Mouse (Mus musculus) brain, embryonic 18.5 days (tissue): ENCODE results near the gene Gm36028.

ENCODE experiments used
- DNase-seq: peaks from one replicate; pipeline ENCODE4 v3.0.0-alpha.2; 2012; ENCODE audit warnings: low read depth, low spot score

Gm36028 gene

GRCm38 (mm10) chr16:37861029-37861428 is at the start of gene Gm36028:
Gm36028 (minus strand) TSS chr16:37861146.
- DNase-seq, result no peak

- DNase-seq, result no peak
Measured at GRCm38 (mm10) chr16:37906456-37906855, 45.5 kb upstream of the Gm36028 start.

- no peak for DNase-seq
Measured at GRCm38 (mm10) chr16:37901318-37901717, 40.4 kb upstream of the Gm36028 start.

- no peak for DNase-seq
Measured at GRCm38 (mm10) chr16:37899357-37899756, 38.4 kb upstream of the Gm36028 start.

GRCm38 (mm10) chr16:37898790-37899189 is 37.8 kb upstream of the Gm36028 start:
- DNase-seq, result no peak

- DNase-seq, result no peak
Measured at GRCm38 (mm10) chr16:37893942-37894341, 33.0 kb upstream of the Gm36028 start.

- DNase-seq, result no peak
Measured at GRCm38 (mm10) chr16:37893381-37893780, 32.4 kb upstream of the Gm36028 start.

- no peak for DNase-seq
Measured at GRCm38 (mm10) chr16:37892667-37893066, 31.7 kb upstream of the Gm36028 start.

- DNase-seq, result no peak
Measured at GRCm38 (mm10) chr16:37888986-37889385, 28.0 kb upstream of the Gm36028 start.

GRCm38 (mm10) chr16:37881168-37881567 is 20.2 kb upstream of the Gm36028 start:
- no peak for DNase-seq

GRCm38 (mm10) chr16:37879750-37880419 is 18.9 kb upstream of the Gm36028 start:
- no peak for DNase-seq

- no peak for DNase-seq
Measured at GRCm38 (mm10) chr16:37878951-37879505, 18.1 kb upstream of the Gm36028 start.

GRCm38 (mm10) chr16:37877406-37877805 is 16.5 kb upstream of the Gm36028 start:
- DNase-seq, result no peak

- no peak for DNase-seq
Measured at GRCm38 (mm10) chr16:37874501-37875235, 13.7 kb upstream of the Gm36028 start.

GRCm38 (mm10) chr16:37871112-37871715 is 10.3 kb upstream of the Gm36028 start:
- DNase-seq, result no peak

- DNase-seq, result no peak
Measured at GRCm38 (mm10) chr16:37869470-37870231, 8.7 kb upstream of the Gm36028 start.

GRCm38 (mm10) chr16:37868506-37869469 is 7.8 kb upstream of the Gm36028 start:
- DNase-seq, result peak; percentile 58

GRCm38 (mm10) chr16:37867791-37868505 is 7.0 kb upstream of the Gm36028 start, which contains the start of gene Lrrc58:
Lrrc58 (plus strand) TSS chr16:37868389.
- peak; percentile 74 for DNase-seq

- DNase-seq, result no peak
Measured at GRCm38 (mm10) chr16:37865841-37866240, 4.9 kb upstream of the Gm36028 start.

- DNase-seq, result no peak
Measured at GRCm38 (mm10) chr16:37863876-37864275, 2.9 kb upstream of the Gm36028 start.
